Mouse (Mus musculus): ENCODE results near the gene Gramd1b. TPM values are rescaled to one million over a fixed set of nuclear protein-coding genes. Genes with fewer than 3 reads are reported as not detected.
A peak's percentile ranks its signal among the peaks of the same experiment; 100 is the strongest.

The Gramd1b gene
- polyA plus RNA-seq, 1 experiment from 2014 or later, result 2.7 TPM

DNA sequence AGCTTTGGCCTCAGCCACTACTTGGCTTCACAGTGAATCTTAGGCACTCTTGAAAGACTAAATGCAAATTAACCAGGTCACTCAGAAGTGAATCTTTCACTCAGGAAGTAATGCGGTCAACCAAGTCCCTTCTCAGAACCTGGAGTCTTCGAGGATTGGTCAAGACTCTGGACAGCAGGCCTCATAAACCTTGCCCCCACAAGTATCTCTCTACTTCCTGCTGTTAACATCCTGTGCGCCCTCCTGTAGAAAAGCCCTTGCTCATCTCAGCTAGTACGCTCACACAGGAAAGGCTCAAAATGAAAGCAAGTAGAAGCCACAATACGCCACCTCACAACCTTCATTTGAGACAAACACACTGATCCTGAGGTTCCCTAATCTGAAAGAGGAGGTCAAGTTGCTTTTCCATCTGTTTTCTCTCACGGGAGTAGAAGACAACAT lies 107.7 kb downstream of the Gramd1b start:
- Histone ChIP-seq H3K36me3 (ENCODE audit: insufficient read depth) (no peaks in the 10 kb centered on the region), H3K4me2 (no peak overlapping the region), H3K4me3 (ENCODE audit: low read depth, low read length) (no peak overlapping the region), H3K27me3 (ENCODE audit: insufficient read depth, low read length) (no peaks in the 10 kb centered on the region), H3K27ac (ENCODE audit: low read depth) (no peak overlapping the region), H3K4me1 (ENCODE audit: insufficient read depth) (no peaks in the 10 kb centered on the region), H3K9ac (no peak overlapping the region), H3K9me3 (ENCODE audit: low read depth, low read length) (no peaks in the 10 kb centered on the region)
- WGBS, result 78% methylated on average over 6 of the region's 6 CpGs
- TF ChIP-seq CTCF (IDR thresholded peaks at IDR 0.05; ENCODE audit: low read depth), result no peak
- no peak for ATAC-seq (ENCODE audit: insufficient read depth)
- DNase-seq, result no peak

DNA sequence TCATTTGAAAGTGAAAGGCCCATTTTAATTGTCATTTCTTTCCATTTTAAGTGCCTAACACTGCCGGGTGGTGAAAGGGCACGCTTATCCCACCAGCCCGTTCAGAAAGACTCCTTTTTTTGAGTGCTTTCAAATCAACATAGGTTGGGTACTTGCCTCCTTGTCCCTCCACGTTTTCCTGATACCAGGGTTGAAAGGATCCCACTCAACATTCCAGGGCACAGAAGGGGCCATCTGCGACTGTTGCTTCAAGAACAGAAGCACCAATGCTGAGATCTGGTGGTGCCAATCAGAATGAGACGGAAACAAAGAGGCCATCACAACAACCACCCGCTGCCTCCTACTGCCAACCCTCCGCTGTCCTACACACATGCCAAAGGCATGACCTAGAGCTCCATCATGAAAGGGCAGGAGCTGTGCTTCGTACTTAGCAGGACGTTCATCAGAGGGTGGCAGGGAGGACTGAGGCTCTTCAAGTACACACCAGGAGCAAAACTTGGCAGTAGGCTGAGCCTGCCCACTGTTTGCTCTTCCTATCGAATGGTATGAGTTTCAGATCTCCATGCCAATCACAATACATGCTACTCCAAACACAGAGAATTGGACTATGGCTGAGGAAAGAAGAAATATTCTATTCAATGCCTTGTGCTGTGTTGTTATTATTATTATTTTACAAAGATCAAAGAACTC lies 108.7 kb downstream of the Gramd1b start:
- no peaks in the 10 kb centered on the region for H3K4me1 ChIP-seq (ENCODE audit: insufficient read depth)
- H3K4me3 ChIP-seq (ENCODE audit: low read depth, low read length), result no peak overlapping the region
- peak overlapping the region; percentile 33; the same call in 1 of the 2 replicates for H3K27ac ChIP-seq (ENCODE audit: low read depth)

DNA sequence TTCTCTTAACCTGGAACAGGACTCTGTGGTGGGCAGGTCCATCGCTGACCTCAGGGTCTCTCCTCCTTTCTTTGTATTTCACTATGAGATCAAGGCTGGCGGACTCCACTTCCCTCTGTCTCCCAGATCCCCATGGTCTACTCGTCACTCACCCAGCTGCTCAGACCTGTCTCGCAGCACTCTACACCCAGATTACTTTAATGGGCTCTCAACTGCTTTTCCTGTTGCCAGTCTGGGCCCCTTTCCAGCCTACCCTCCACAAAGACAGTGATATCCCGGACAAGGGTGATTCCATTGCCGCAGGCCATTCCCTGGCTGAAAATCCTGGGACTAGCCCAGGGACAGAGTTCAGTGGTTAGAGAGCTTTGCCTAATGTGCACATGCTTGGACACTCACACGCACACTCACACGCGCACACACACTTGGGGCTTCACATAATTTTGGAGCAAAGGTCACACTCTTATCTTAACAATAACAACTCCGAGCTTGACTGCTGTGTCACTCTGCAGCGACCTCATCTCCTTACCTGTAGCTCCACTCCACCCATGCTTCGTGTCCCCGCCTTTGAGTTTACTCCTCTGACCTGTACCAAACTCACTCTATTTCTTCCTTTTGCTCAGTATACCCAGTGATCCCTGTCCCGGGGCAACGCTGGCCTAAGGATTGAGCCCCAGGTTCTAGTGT lies 110.4 kb downstream of the Gramd1b start:
- H3K4me2 ChIP-seq, result no peak overlapping the region
- H3K4me3 ChIP-seq (ENCODE audit: low read depth, low read length), result no peak overlapping the region
- H3K4me1 ChIP-seq (ENCODE audit: insufficient read depth), result no peaks in the 10 kb centered on the region
- no peak overlapping the region for H3K27ac ChIP-seq (ENCODE audit: low read depth)
- H3K9ac ChIP-seq, result no peak overlapping the region
- TF ChIP-seq CTCF (IDR thresholded peaks at IDR 0.05; ENCODE audit: low read depth), result no peak
- no peak for ATAC-seq (ENCODE audit: insufficient read depth)
- no peaks in the 10 kb centered on the region for H3K27me3 ChIP-seq (ENCODE audit: insufficient read depth, low read length)
- DNase-seq, result no peak
- 60% methylated on average over 15 of the region's 15 CpGs for WGBS
- H3K36me3 ChIP-seq (ENCODE audit: insufficient read depth), result no peaks in the 10 kb centered on the region
- no peaks in the 10 kb centered on the region for H3K9me3 ChIP-seq (ENCODE audit: low read depth, low read length)

More for the DNA sequence above, 108.7 kb downstream of the Gramd1b start:
- no peak for TF ChIP-seq CTCF (IDR thresholded peaks at IDR 0.05; ENCODE audit: low read depth)
- H3K36me3 ChIP-seq (ENCODE audit: insufficient read depth), result no peaks in the 10 kb centered on the region
- no peak overlapping the region for H3K9ac ChIP-seq
- no peak overlapping the region for H3K4me2 ChIP-seq
- DNase-seq (peak; percentile 14), ATAC-seq (ENCODE audit: insufficient read depth) (peak; percentile 49; the same call in 1 of the 2 replicates)
- H3K27me3 ChIP-seq (ENCODE audit: insufficient read depth, low read length), result no peaks in the 10 kb centered on the region
- H3K9me3 ChIP-seq (ENCODE audit: low read depth, low read length), result no peaks in the 10 kb centered on the region
- WGBS, result 60% methylated on average over 11 of the region's 11 CpGs

DNA sequence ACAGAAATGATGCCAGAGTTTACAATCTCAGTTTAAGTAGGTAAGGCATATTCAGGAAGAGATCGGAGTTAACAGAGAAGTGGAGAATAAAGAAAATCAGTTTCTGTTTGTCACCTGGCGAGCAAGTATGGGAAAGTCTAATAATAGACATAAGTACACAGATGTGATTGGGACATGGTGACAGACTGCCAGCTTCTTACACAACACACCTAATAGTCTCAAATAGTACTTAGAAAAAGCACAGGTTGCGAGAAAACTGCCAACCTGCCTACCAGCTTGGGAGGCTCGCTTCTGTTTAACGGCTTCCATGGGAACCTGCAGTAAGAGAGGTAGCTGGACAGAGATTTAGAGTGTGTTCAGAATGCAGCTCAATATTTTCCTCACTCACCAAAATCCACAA lies 112.4 kb downstream of the Gramd1b start:
- H3K4me1 ChIP-seq (ENCODE audit: insufficient read depth), result no peaks in the 10 kb centered on the region
- no peak overlapping the region for H3K4me2 ChIP-seq
- H3K9ac ChIP-seq, result no peak overlapping the region
- no peaks in the 10 kb centered on the region for H3K36me3 ChIP-seq (ENCODE audit: insufficient read depth)
- 85% methylated on average over 5 of the region's 5 CpGs for WGBS
- TF ChIP-seq CTCF (IDR thresholded peaks at IDR 0.05; ENCODE audit: low read depth), result no peak
- no peak overlapping the region for H3K27ac ChIP-seq (ENCODE audit: low read depth)
- no peaks in the 10 kb centered on the region for H3K27me3 ChIP-seq (ENCODE audit: insufficient read depth, low read length)
- peak; percentile 11 for DNase-seq
- no peaks in the 10 kb centered on the region for H3K9me3 ChIP-seq (ENCODE audit: low read depth, low read length)
- ATAC-seq (ENCODE audit: insufficient read depth), result no peak
- H3K4me3 ChIP-seq (ENCODE audit: low read depth, low read length), result no peak overlapping the region

DNA sequence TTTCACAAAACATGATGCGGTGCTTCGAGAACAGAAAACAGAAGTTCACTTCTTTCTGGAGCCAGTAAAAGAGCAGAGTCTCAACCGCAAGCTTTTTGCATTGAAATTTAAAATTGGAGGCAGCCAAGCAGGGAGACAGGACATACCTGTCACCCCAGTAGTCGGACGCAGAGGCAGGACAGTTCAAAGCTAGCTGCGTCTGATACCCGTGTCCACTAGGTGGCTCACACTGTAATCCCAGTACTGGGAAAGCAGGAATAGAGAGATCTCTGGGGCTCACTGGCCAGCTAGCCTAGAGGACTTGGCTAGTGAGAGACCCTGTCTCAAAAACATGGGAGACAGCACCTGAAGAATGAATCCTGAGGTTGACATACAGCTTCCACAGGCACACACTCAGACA lies 115.0 kb downstream of the Gramd1b start:
- Histone ChIP-seq H3K9me3 (ENCODE audit: low read depth, low read length) (no peaks in the 10 kb centered on the region), H3K27ac (ENCODE audit: low read depth) (no peak overlapping the region), H3K4me3 (ENCODE audit: low read depth, low read length) (no peak overlapping the region), H3K4me1 (ENCODE audit: insufficient read depth) (no peaks in the 10 kb centered on the region), H3K4me2 (no peak overlapping the region), H3K27me3 (ENCODE audit: insufficient read depth, low read length) (no peaks in the 10 kb centered on the region), H3K9ac (no peak overlapping the region), H3K36me3 (ENCODE audit: insufficient read depth) (no peaks in the 10 kb centered on the region)
- peak; percentile 33 for DNase-seq
- ATAC-seq (ENCODE audit: insufficient read depth), result no peak
- WGBS, result 80% methylated on average over 7 of the region's 7 CpGs
- peak; percentile 51 for TF ChIP-seq CTCF (IDR thresholded peaks at IDR 0.05; ENCODE audit: low read depth)

DNA sequence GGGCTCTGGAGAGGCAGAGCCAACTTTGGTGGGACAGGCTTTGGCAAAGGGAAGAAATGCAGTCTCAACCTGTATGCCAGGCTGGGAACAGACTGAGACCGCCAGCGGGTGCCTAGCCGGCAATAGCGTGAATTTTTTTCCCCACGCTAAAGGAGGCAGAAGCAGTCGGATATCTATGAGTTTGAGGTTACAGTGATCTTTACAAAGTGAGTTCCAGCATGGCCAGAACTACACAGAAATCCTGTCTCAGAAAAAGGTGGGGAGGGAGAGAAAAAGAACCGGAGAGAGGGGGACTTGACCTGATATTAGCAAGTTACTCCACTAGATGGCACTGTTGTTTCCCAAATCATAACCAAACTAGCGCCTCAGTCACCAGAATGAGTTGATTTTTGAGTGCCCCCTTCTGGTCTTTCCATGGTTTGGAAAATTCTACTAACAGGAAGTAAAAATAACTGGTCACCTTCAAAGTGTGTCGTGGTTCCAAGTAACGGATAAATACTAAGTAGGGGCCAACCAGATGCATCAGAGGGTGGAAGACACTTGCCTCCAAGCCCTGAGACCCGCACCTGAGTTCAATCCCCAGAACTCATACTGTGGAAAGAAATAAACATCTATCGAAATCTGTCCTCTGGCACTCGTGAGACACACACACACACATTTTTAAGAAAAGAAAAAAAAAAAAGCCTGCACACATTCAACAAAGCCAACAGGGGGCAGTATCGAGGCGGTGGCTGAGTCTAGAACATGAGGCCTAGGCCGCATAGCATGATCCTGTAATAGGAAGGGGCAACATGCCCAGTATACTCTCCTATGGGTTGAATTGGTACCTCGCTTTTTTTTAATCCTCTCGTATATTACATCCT lies 116.0 kb downstream of the Gramd1b start:
- H3K4me1 ChIP-seq (ENCODE audit: insufficient read depth), result no peaks in the 10 kb centered on the region
- 34% methylated on average over 18 of the region's 18 CpGs for WGBS
- ATAC-seq (ENCODE audit: insufficient read depth), result peak; percentile 36
- peak overlapping the region; percentile 60 for H3K9ac ChIP-seq
- TF ChIP-seq CTCF (IDR thresholded peaks at IDR 0.05; ENCODE audit: low read depth), result peak; percentile 86
- H3K9me3 ChIP-seq (ENCODE audit: low read depth, low read length), result no peaks in the 10 kb centered on the region
- no peaks in the 10 kb centered on the region for H3K27me3 ChIP-seq (ENCODE audit: insufficient read depth, low read length)
- no peaks in the 10 kb centered on the region for H3K36me3 ChIP-seq (ENCODE audit: insufficient read depth)
- H3K27ac ChIP-seq (ENCODE audit: low read depth), result peak overlapping the region; percentile 48; the same call in 1 of the 2 replicates
- peak; percentile 97 for DNase-seq
- peak overlapping the region; percentile 82 for H3K4me2 ChIP-seq
- H3K4me3 ChIP-seq (ENCODE audit: low read depth, low read length), result peak overlapping the region; percentile 51
